Mouse (Mus musculus) granulocyte monocyte progenitor cell, adult 5-6 weeks (primary cell): ENCODE measurements around the gene Pfkfb3. TPM values are rescaled to one million over a fixed set of nuclear protein-coding genes. Genes with fewer than 3 reads are reported as not detected.

Source experiments
- ATAC-seq: replicated peaks from 2 replicates; pipeline ENCODE4 v1.8.0; 2016; ENCODE audit warnings: mild to moderate bottlenecking, moderate TSS enrichment, inconsistent platforms; ENCODE audit not compliant: poor library complexity, severe bottlenecking
- total RNA-seq, 2 experiments: library from RNA; stranded (forward) in 1 of 2; stranded (reverse) in 1 of 2; fragments of 200-712, 200-1000 nt in 1 of 2; fragments of >200 nt in 1 of 2; fragmentation: Nextera tagmentation in 1 of 2; gene quantifications; 2 replicates each; pipeline ENCODE4 v1.2.3; 2014 to 2017

Gene Pfkfb3
- total RNA-seq, 2 experiments from 2014 or later, result 44.8 to 74.9 TPM

DNA sequence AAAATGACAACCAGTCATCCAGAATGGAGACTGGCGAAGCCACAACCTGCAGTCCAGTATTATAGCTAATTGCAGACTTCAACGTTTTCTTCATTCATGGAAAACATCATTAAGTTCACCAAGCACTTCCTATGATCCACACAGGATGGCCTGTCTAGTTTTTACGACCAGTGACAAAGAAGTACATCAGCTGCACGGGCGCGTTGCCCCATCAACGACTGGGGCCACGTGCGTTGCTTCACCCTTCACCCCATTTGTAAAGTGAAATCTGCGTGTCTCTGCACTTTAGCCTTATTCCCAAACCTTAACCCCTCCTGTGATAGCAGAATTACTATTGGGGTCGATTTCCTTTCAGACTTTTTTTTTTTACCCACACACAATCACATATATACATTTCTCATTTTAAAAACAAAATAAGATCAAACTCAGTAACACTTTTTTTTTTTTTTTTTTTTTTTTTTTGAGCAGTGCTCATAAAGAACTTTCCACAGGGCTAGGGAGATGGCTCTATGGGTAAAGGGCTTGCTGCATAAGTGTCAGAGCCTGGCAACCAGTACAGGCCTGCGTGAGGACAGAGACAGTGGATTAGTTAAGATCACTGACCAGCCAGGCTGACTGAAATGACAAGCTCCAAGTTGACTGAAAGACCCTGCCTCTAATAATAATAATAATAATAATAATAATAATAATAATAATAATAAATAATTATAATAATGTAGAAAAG, 115.5 kb downstream of the Pfkfb3 start:
- ATAC-seq, result no peak

DNA sequence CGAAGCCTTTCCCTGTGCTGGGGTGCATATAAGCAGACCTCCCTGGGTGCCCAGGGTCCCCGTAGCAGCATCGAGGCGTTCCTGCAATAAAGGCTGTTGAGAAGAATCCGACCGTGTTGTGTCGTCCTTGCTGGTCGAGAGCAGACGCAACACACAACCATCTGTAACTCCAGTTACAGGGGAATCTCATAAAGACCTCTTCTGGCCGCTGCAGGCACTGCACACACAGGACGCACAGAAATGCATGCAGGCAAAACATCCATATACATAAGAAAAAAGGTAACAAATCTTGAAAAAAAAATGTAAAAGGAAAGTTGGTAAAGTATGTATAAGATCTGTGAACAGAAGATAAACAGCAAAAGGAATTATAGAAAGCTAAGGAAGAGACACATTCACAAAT, 117.5 kb downstream of the Pfkfb3 start:
- no peak for ATAC-seq

DNA sequence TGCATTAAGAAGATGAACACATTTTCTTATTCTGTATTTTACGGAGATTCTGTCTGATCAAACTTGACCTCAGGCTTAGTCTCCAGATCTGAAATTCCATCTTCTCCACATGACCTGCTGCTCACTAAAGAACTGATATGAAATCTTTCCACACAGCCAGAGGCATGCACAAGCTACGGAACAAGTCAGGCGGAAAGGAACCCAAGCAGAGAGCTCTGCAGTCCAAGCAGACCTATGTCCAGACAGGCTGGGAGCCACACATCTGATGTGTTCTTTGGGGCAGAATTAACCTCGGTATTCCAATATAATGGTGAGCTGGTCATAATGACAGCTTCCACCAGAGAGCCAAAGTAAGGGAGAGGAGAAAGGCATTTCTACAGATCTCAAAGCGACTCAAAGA, 120.5 kb downstream of the Pfkfb3 start:
- ATAC-seq, result no peak

DNA sequence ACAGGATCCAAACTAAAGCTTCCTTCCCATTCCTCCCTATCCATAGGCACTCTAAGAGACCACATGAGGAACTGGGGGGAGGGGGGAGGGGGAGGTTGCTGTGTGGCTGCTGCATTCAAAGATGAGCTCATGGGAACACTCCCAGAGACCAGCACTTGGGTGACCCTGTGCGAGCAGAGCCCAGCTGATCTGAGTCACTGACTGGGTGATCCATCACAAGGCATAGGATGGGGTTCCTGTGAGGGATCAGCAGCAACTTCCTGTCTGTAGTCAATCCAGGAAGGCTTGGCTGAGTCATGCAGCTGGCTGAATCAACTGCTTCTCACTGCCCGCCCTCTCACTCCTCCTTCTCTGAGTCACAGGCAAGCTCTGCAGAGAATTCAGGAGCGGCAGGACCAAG, 124.3 kb downstream of the Pfkfb3 start:
- ATAC-seq, result peak; percentile 99

DNA sequence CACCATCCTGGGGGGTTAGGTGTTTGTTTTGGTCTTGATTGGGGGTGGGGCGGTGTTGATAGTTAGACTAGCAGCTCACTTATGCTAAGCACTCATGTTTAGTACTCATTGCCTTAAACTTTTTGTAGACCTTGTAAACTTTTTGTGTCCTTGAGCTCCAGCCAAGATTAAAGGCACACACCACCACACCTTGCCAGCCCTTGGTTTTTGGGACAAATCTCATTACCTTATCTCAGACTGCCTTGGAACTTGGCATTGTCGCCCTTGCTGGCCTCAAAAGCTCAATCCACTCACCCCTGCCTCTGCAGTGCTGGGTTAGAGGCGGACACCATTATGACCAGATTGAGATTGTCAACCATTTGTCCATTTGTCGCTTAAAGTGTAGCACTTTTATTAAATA, 125.3 kb downstream of the Pfkfb3 start:
- no peak for ATAC-seq

DNA sequence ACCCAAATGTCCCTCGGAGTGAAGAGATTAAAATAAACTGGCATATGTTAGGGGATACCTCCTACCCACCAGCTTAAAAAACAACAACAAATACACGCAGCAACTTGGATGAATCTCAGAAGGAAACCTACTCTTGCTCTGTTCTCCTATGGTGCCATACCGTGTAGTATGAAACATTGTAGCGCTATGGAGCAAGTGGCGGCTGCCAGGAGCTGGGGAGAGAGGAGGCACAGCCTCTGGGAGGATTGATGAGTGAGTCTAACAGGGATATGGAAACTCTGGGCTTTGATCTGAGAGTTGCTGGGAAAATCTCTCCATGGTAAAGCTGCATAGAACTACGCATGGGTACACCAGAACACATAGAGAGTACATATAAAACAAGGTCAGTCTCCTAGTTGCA, 126.3 kb downstream of the Pfkfb3 start:
- ATAC-seq, result no peak

DNA sequence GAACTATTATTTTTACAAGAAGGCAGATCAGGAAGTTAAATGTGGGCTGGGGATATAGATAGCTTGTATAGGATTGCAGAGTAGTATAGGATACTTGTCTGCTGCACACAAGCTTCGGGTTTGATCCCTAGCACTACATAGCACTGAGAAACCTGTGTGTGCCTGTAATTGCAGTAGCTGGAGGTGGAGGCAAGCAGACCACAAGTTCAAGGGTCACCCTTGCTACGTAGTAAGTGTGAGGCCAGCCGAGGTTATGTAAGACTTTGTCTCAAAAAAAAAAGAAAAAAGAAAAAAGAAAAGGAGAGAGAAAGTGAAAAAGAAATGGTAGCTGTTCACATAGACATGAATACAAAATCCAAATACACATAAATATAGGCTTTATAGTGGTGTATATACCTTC, 127.5 kb downstream of the Pfkfb3 start:
- no peak for ATAC-seq

DNA sequence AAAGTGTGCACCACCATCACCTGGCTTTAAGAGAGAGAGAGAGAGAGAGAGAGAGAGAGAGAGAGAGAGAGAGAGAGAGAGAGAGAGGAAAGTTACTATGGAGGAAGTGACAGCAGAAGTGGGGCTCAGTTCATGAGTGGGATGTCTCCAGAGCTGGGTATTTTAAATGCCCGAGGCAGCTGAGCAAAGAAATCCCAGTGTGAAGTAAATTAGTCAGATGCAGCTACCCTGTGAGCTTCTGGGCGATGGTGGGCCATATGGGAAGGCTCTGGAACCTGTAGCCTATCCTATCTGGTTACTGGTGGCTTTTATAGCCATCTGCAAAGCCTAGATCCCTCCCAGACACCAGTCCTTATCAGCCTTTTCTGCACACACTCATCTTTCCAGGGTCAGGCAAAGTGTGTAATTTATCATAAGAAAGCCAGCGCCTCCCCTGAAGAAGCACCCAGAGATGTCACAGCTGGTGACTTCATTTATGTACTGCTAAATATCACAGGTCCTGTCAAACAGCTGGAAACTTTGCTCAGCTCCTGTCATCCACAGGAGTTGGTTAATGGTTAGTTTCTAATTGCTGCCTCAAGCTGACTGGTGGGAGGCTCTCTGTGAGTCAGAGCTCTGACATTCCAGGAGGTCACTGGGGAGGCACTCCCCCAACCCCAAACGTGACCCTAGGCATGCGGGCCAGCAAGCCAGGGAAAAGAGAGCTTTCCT, 128.3 kb downstream of the Pfkfb3 start:
- ATAC-seq, result no peak

DNA sequence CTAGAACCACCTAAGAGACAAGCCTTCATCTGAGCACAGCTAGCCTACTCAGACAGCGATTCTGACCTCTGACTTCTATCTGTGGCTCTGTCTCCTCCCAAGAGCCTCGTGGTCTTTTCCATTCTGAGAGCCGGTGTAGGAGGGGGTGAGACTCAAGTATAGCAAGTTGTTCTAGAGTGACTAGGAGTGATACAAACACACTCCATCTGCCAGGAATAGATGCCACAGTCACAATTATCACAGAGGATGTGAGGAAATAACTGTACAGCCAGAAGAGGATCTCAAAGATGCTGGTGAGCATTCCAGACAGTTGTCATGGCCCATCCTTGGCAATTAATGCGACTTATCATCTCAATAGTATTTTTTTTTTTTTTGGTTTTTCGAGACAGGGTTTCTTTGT, 129.6 kb downstream of the Pfkfb3 start:
- no peak for ATAC-seq

DNA sequence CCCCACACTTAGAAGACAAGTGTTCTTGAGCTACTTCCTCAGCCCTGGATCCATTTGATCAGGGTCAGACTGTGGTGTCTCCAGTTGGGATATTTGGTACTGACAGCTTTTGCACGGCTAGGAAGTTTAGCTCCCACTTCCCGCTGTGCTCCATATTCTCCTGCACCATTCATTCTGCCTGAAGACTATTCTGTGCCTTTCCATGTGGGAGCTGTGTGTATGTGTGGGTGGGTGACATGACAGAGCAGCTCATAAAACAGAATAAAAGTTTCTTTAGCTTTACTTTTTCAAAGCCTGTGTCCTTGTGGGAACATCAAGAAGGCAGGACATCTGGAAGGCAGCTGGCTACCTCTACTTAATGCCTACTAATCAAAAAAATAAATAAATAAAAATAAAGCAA, 130.5 kb downstream of the Pfkfb3 start:
- ATAC-seq, result no peak

DNA sequence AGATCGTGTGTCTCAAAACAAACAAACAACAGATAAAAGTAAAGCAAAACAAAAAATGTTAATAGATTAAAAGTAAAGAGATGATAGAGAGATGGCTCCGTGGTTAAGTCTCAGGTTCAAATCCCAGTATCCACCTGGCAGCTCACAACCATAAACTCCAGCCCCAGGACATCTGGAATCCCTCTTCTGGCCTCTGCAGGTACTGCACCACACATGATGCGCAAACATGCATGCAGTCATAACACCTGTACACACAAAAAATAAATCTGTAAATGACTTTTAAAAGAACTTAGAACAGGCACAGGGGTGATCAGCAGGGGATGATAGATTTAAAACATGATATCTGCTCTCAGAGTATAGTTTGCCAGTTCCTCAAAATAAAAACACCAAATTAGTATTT, 131.5 kb downstream of the Pfkfb3 start:
- no peak for ATAC-seq

Other genes with a start within 250 kb of the Pfkfb3 start
- 117 and 160 TPM in 2 replicates for gene Rbm17, start 50.1 kb upstream of the Pfkfb3 start, total RNA-seq (2014; fragmentation: Nextera tagmentation)
- gene Rbm17, start 50.1 kb upstream of the Pfkfb3 start, total RNA-seq (2017), result 180 and 233 TPM in 2 replicates
- gene Gm17490, start 72.2 kb upstream of the Pfkfb3 start, total RNA-seq (2014; fragmentation: Nextera tagmentation), result not detected in 2 replicates
- gene Gm17490, start 72.2 kb upstream of the Pfkfb3 start, total RNA-seq (2017), result not detected in 2 replicates
- not detected in 2 replicates for gene Il2ra, start 88.7 kb upstream of the Pfkfb3 start, total RNA-seq (2014; fragmentation: Nextera tagmentation)
- gene Il2ra, start 88.7 kb upstream of the Pfkfb3 start, total RNA-seq (2017), result not detected in 2 replicates
- gene Il15ra, start 151.2 kb upstream of the Pfkfb3 start, total RNA-seq (2014; fragmentation: Nextera tagmentation), result 25.4 and 26.0 TPM in 2 replicates
- 14.3 and 26.1 TPM in 2 replicates for gene Il15ra, start 151.2 kb upstream of the Pfkfb3 start, total RNA-seq (2017)
- 92.6 and 97.2 TPM in 2 replicates for gene Fbh1, start 223.5 kb upstream of the Pfkfb3 start, total RNA-seq (2014; fragmentation: Nextera tagmentation)
- 81.2 and 84.4 TPM in 2 replicates for gene Fbh1, start 223.5 kb upstream of the Pfkfb3 start, total RNA-seq (2017)
- 44.3 and 76.9 TPM in 2 replicates for gene Ankrd16, start 223.8 kb upstream of the Pfkfb3 start, total RNA-seq (2014; fragmentation: Nextera tagmentation)
- 24.0 and 36.5 TPM in 2 replicates for gene Ankrd16, start 223.8 kb upstream of the Pfkfb3 start, total RNA-seq (2017)